Mouse (Mus musculus): ENCODE data around the gene Hemgn. TPM values are rescaled to one million over a fixed set of nuclear protein-coding genes. Genes with fewer than 3 reads are reported as not detected.

The Hemgn gene
- total and polyA plus RNA-seq, 3 experiments = 11.8 to 19.9 TPM; not detected in 1

DNA sequence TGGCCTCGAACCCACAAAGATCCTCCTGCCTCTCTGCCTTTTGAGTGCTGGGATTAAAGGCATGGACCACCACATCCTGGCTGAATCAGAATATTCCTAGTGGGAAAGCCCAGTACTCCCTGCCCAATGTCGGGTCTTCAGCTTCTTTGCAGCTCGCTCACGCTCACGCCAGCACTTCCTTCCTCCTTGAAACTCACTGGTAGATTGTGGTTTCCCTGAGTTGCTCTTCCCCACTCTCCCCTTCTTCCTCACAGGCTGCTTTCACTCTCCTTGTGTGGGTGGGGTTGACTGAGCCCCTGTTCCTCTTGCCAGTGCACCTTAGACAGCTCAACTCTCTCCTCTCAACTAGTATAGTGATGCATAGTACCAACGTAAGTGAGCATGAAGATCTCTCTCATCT, 1.8 kb downstream of the Hemgn start (continued):
- peak; percentile 55 to 56; a peak in 3 of 4 replicates for TF ChIP-seq EP300 (IDR thresholded peaks at IDR 0.05; ENCODE audit: low read depth in 1 of 2, low read length in 2 of 2)
- TF ChIP-seq USF2 (IDR thresholded peaks at IDR 0.05; ENCODE audit: borderline replicate concordance in 1 of 2, insufficient read depth in 1 of 2, low read depth in 1 of 2, low read length in 2 of 2) = no peak
- no peak for TF ChIP-seq ZNF384 (IDR thresholded peaks at IDR 0.05; ENCODE audit: low read depth, low read length)
- TF ChIP-seq NELFE (IDR thresholded peaks at IDR 0.05; ENCODE audit: low read depth, low read length) = peak; percentile 64
- TF ChIP-seq POLR2AphosphoS2 (IDR thresholded peaks at IDR 0.05; ENCODE audit: low read length) = no peak

DNA sequence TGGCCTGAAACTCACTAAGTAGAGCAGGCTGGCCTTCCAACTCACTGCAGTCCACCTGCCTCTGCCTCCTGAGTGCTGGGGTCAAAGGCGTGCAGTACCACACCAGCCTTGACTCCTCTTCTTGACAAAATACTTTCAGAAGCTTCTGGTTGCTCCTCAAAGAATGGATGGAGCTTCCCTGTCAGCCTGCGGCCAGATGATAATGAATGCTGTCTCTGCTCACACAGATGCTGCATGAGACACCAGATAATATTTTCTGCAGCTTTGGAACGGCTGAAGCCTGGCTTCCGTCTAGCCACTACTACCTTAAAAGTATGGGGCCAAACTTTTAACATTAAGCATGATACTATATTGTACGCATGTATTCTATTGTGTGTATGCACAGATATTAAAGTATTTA, 2.6 kb downstream of the Hemgn start:
- H3K36me3 ChIP-seq (ENCODE audit: control insufficient read depth in 1 of 2, insufficient read depth in 2 of 2, low read length in 2 of 2) = peaks cover 0 to 29% of the 10 kb centered on the region in 2 experiments; a peak in 2 of 4 replicates
- peak overlapping the region; percentile 91 for H3K27ac ChIP-seq (ENCODE audit: control insufficient read depth, low read depth, low read length)
- H3K9me3 ChIP-seq (replicated peaks; ENCODE audit: insufficient read depth, low read length) = no peaks in the 10 kb centered on the region
- H3K27me3 ChIP-seq (ENCODE audit: control insufficient read depth in 1 of 2, insufficient read depth in 2 of 2, low read length in 2 of 2) = no peaks in the 10 kb centered on the region
- DNase-seq (ENCODE audit: low read depth, low spot score) = peak; percentile 89
- H3K9ac ChIP-seq (ENCODE audit: control insufficient read depth, low read depth, low read length, poor library complexity, severe bottlenecking) = peak overlapping the region; percentile 56
- H3K79me2 ChIP-seq (ENCODE audit: control insufficient read depth, insufficient read depth, low read length, poor library complexity) = no peaks in the 10 kb centered on the region; the same call in 1 of the 2 replicates
- peaks cover 20 to 37% of the 10 kb centered on the region in 2 experiments for H3K4me1 ChIP-seq (ENCODE audit: control insufficient read depth in 1 of 2, insufficient read depth in 2 of 2, low read length in 2 of 2)
- peak overlapping the region; percentile 50 to 62 for H3K4me3 ChIP-seq (ENCODE audit: control insufficient read depth in 1 of 2, insufficient read depth in 1 of 2, low read depth in 2 of 2, low read length in 2 of 2)
- TF ChIP-seq KAT2A (conservative IDR thresholded peaks at IDR 0.05; ENCODE audit: low read depth, low read length) (no peak), CTCF (IDR thresholded peaks at IDR 0.05 in 2 of 3, conservative IDR thresholded peaks at IDR 0.05 in 1 of 3; ENCODE audit: control insufficient read depth in 1 of 3, insufficient read depth in 1 of 3, low read depth in 2 of 3, low read length in 3 of 3, poor library complexity in 1 of 3, severe bottlenecking in 1 of 3) (no peak), POLR2AphosphoS5 (IDR thresholded peaks at IDR 0.05; ENCODE audit: borderline replicate concordance, low read depth, low read length) (no peak), MAFK (IDR thresholded peaks at IDR 0.05; ENCODE audit: borderline replicate concordance, low read depth, low read length) (no peak; the same call in 1 of the 2 replicates), UBTF (IDR thresholded peaks at IDR 0.05; ENCODE audit: borderline replicate concordance, insufficient read depth, low read depth, low read length) (0 out of 2 replicates have a peak, but pooled peaks have one; percentile 57), BHLHE40 (IDR thresholded peaks at IDR 0.05; ENCODE audit: borderline replicate concordance, low read depth, low read length) (peak; percentile 60; the same call in 1 of the 2 replicates), MEF2A (IDR thresholded peaks at IDR 0.05; ENCODE audit: extremely low read depth, insufficient replicate concordance, low read depth, low read length, poor library complexity, severe bottlenecking) (no peak), MXI1 (IDR thresholded peaks at IDR 0.05; ENCODE audit: low read depth, low read length) (no peak; the same call in 1 of the 2 replicates), ELF1 (IDR thresholded peaks at IDR 0.05; ENCODE audit: low read depth, low read length) (no peak), NELFE (IDR thresholded peaks at IDR 0.05; ENCODE audit: low read depth, low read length) (peak; percentile 6; the same call in 1 of the 2 replicates), MAZ (IDR thresholded peaks at IDR 0.05; ENCODE audit: low read depth, low read length) (peak; percentile 35), ZNF384 (IDR thresholded peaks at IDR 0.05; ENCODE audit: low read depth, low read length) (no peak), CHD1 (IDR thresholded peaks at IDR 0.05; ENCODE audit: low read depth, low read length) (no peak), NRF1 (IDR thresholded peaks at IDR 0.05; ENCODE audit: insufficient read depth, low read depth, low read length, poor library complexity, severe bottlenecking) (no peak), MYC (IDR thresholded peaks at IDR 0.05; ENCODE audit: low read depth, low read length) (peak; percentile 28; the same call in 1 of the 2 replicates), EP300 (IDR thresholded peaks at IDR 0.05; ENCODE audit: low read depth in 1 of 2, low read length in 2 of 2) (peak; percentile 94 to 95), HCFC1 (IDR thresholded peaks at IDR 0.05; ENCODE audit: low read depth, low read length) (no peak), RCOR1 (IDR thresholded peaks at IDR 0.05; ENCODE audit: low read depth, low read length) (no peak; the same call in 1 of the 2 replicates), TCF12 (IDR thresholded peaks at IDR 0.05; ENCODE audit: low read depth, low read length) (peak; percentile 98), JUND (IDR thresholded peaks at IDR 0.05; ENCODE audit: low read depth, low read length) (peak; percentile 24; the same call in 1 of the 2 replicates), TBP (IDR thresholded peaks at IDR 0.05; ENCODE audit: low read depth, low read length) (peak; percentile 90), ZMIZ1 (IDR thresholded peaks at IDR 0.05; ENCODE audit: low read depth, low read length) (no peak), MYB (IDR thresholded peaks at IDR 0.05; ENCODE audit: low read depth, low read length) (no peak; the same call in 1 of the 2 replicates), POLR2AphosphoS2 (IDR thresholded peaks at IDR 0.05; ENCODE audit: low read length) (no peak), USF1 (IDR thresholded peaks at IDR 0.05; ENCODE audit: low read depth, low read length) (no peak), E2F4 (IDR thresholded peaks at IDR 0.05; ENCODE audit: borderline replicate concordance, low read depth, low read length) (no peak), GATA1 (IDR thresholded peaks at IDR 0.05; ENCODE audit: low read depth, low read length) (peak; percentile 97), CHD2 (IDR thresholded peaks at IDR 0.05; ENCODE audit: low read length) (no peak), SMC3 (IDR thresholded peaks at IDR 0.05; ENCODE audit: low read depth, low read length) (no peak), ZC3H11A (IDR thresholded peaks at IDR 0.05; ENCODE audit: low read depth, low read length) (no peak), MAX (IDR thresholded peaks at IDR 0.05; ENCODE audit: low read length) (0 out of 2 replicates have a peak, but pooled peaks have one; percentile 10), ETS1 (IDR thresholded peaks at IDR 0.05; ENCODE audit: low read depth, low read length) (peak; percentile 91)
